8 mouse cellular contexts compared by ENCODE assay signal in the genomic region with DNA sequence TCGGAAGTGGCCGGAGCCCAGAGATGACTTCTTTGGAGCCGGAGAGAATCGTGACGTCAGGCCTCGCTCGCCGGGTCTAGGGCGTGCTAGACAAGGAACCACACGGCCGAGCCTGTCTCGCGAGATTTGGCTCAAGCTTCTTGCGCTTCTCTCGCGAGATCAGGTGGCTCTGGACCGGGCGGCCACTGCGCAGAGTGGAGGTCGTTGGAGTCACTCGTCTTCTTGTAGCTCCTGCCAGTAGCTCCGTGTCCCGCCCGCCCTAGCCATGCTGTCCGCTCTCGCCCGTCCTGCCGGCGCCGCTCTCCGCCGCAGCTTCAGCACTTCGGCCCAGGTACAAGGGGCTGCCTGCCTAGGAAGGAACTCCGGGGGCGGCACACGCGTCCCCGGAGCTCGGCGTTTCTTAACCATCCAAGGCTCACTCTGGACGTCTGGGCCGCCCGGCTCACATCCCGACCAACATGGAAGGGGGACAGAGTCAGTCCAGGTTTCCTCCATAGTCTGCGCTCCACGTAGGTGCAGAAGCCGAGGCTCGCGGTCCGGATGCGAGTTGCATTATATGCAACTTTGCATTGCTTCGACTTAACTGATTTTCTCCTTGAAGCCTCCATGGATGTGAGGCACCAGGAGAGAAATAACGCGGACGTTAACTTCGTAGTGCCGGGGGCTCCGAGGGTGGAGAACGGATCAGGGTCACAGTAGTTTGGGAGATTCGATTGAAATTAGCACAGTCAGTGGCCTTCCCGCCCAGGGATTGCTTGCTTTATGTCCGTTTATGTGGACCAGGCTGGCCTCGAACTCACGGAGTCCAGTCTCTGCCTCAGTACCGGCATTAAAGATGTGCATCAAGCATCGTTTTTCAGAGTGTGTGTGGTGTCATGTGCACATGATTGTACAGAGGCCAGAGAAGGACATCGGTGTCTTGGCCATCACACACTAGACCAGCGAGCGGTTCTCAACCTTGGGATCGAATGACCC. TPM values are rescaled to one million over a fixed set of nuclear protein-coding genes. Genes with fewer than 3 reads are reported as not detected.
DNase-seq lines count a peak whose midpoint lies in the region; ATAC-seq and TF ChIP-seq lines count a peak whose summit lies in the region.

Mdh2 (plus strand) TSS at position 10 of the 975 bp plus-strand sequence.

- peak; percentile 96 for ATAC-seq in heart, embryonic 15.5 days (replicated peaks; ENCODE audit: insufficient number of reproducible peaks, insufficient read depth, low FRiP score, low read depth)
- ATAC-seq in liver, embryonic 14.5 days (ENCODE audit: insufficient read depth), result peak; percentile 95
- peak; percentile 98 for ATAC-seq in neural tube, embryonic 11.5 days (ENCODE audit: insufficient read depth, low FRiP score, low TSS enrichment)
- ATAC-seq in stomach, postnatal 0 days (ENCODE audit: low FRiP score, low TSS enrichment), result peak; percentile 98

- TF ChIP-seq CTCF in liver, embryonic 14.5 days (IDR thresholded peaks at IDR 0.05; ENCODE audit: low read depth), result no peak; the same call in 1 of the 2 replicates
- no peak for TF ChIP-seq CTCF in stomach, postnatal 0 days (IDR thresholded peaks at IDR 0.05; ENCODE audit: low read depth)

- peaks cover 40% of the 10 kb centered on the region for H3K36me3 ChIP-seq in forebrain, embryonic 10.5 days (replicated peaks)
- peaks cover 18% of the 10 kb centered on the region for H3K36me3 ChIP-seq in heart, embryonic 15.5 days
- H3K36me3 ChIP-seq in liver, embryonic 14.5 days (replicated peaks; ENCODE audit: control insufficient read depth, insufficient read depth, low read depth), result peaks cover 12% of the 10 kb centered on the region
- peaks cover 3% of the 10 kb centered on the region for H3K36me3 ChIP-seq in neural tube, embryonic 11.5 days (ENCODE audit: control insufficient read depth, insufficient read depth, low read length)
- peaks cover 3% of the 10 kb centered on the region; the same call in 1 of the 2 replicates for H3K36me3 ChIP-seq in stomach, postnatal 0 days (ENCODE audit: control insufficient read depth, insufficient read depth, low read length)

- peak within 1 kb of the TSS; percentile 93 for H3K27ac ChIP-seq in forebrain, embryonic 10.5 days
- peak within 1 kb of the TSS; percentile 96 for H3K27ac ChIP-seq in heart, embryonic 15.5 days
- H3K27ac ChIP-seq in liver, embryonic 14.5 days, result peak within 1 kb of the TSS; percentile 64
- peak within 1 kb of the TSS; percentile 91 for H3K27ac ChIP-seq in neural tube, embryonic 11.5 days (ENCODE audit: low read depth, low read length)
- peak within 1 kb of the TSS; percentile 97 for H3K27ac ChIP-seq in stomach, postnatal 0 days (replicated peaks)

- peaks cover 31% of the 10 kb centered on the region for H3K4me1 ChIP-seq in forebrain, embryonic 10.5 days
- peaks cover 35% of the 10 kb centered on the region for H3K4me1 ChIP-seq in heart, embryonic 15.5 days (replicated peaks)
- peaks cover 13 to 25% of the 10 kb centered on the region in 2 experiments for H3K4me1 ChIP-seq in liver, embryonic 14.5 days (replicated peaks; ENCODE audit: control insufficient read depth in 2 of 2, insufficient read depth in 2 of 2, low read length in 1 of 2)
- H3K4me1 ChIP-seq in neural tube, embryonic 11.5 days (ENCODE audit: control insufficient read depth, insufficient read depth, low read length), result peaks cover 8% of the 10 kb centered on the region; the same call in 1 of the 2 replicates
- H3K4me1 ChIP-seq in stomach, postnatal 0 days (replicated peaks; ENCODE audit: control insufficient read depth, insufficient read depth), result 0 out of 2 replicates have a peak, but pooled peaks cover 9% of the 10 kb centered on the region

- DNase-seq in CD8-positive naive resting alpha-beta T cell, adult 2 months (ENCODE audit: low read depth in 2 of 2, low spot score in 2 of 2), result peak; percentile 96 to 98
- DNase-seq in c-Kit-positive CD71-negative TER-119-negative erythroid progenitor cells, embryonic 14.5 days (ENCODE audit: low read depth), result peak; percentile 100
- peak; percentile 100 for DNase-seq in forebrain, embryonic 10.5 days (ENCODE audit: extremely low spot score, low spot score)
- peak; percentile 100 for DNase-seq in kidney, postnatal 25 days
- DNase-seq in liver, embryonic 14.5 days (ENCODE audit: low read depth in 3 of 3, low spot score in 3 of 3), result peak; percentile 100
- peak; percentile 100 for DNase-seq in neural tube, embryonic 11.5 days (ENCODE audit: low spot score)
- peak; percentile 100 for DNase-seq in stomach, postnatal 0 days (ENCODE audit: low spot score)

- peak within 1 kb of the TSS; percentile 87 for H3K4me3 ChIP-seq in forebrain, embryonic 10.5 days
- H3K4me3 ChIP-seq in heart, embryonic 15.5 days, result peak within 1 kb of the TSS; percentile 89
- H3K4me3 ChIP-seq in liver, embryonic 14.5 days (ENCODE audit: insufficient read depth in 1 of 2, low read depth in 2 of 2, low read length in 2 of 2), result peak within 1 kb of the TSS; percentile 70 to 90
- H3K4me3 ChIP-seq in neural tube, embryonic 11.5 days (ENCODE audit: low read depth, low read length), result peak within 1 kb of the TSS; percentile 71
- peak within 1 kb of the TSS; percentile 68 for H3K4me3 ChIP-seq in stomach, postnatal 0 days (ENCODE audit: low read depth, low read length)

- no peaks in the 10 kb centered on the region for H3K9me3 ChIP-seq in forebrain, embryonic 10.5 days
- no peaks in the 10 kb centered on the region for H3K9me3 ChIP-seq in heart, embryonic 15.5 days (replicated peaks)
- no peaks in the 10 kb centered on the region for H3K9me3 ChIP-seq in liver, embryonic 14.5 days (ENCODE audit: control insufficient read depth, low read length)
- no peaks in the 10 kb centered on the region for H3K9me3 ChIP-seq in neural tube, embryonic 11.5 days (ENCODE audit: control insufficient read depth, low read length)
- H3K9me3 ChIP-seq in stomach, postnatal 0 days (ENCODE audit: control insufficient read depth, low read length), result no peaks in the 10 kb centered on the region

- H3K27me3 ChIP-seq in forebrain, embryonic 10.5 days (ENCODE audit: poor library complexity, severe bottlenecking), result no peaks in the 10 kb centered on the region
- no peaks in the 10 kb centered on the region for H3K27me3 ChIP-seq in heart, embryonic 15.5 days
- H3K27me3 ChIP-seq in liver, embryonic 14.5 days (ENCODE audit: control insufficient read depth, insufficient read depth, low read length), result no peaks in the 10 kb centered on the region
- no peaks in the 10 kb centered on the region for H3K27me3 ChIP-seq in neural tube, embryonic 11.5 days (ENCODE audit: control insufficient read depth, insufficient read depth, low read length)
- no peaks in the 10 kb centered on the region for H3K27me3 ChIP-seq in stomach, postnatal 0 days (ENCODE audit: control insufficient read depth, insufficient read depth, low read length)

- peak within 1 kb of the TSS; percentile 81 for H3K4me2 ChIP-seq in heart, embryonic 15.5 days
- peak within 1 kb of the TSS; percentile 96 for H3K4me2 ChIP-seq in liver, embryonic 14.5 days (ENCODE audit: low read depth)
- peak within 1 kb of the TSS; percentile 73 for H3K4me2 ChIP-seq in neural tube, embryonic 11.5 days (ENCODE audit: low read depth)
- H3K4me2 ChIP-seq in stomach, postnatal 0 days (replicated peaks; ENCODE audit: low read depth), result peak within 1 kb of the TSS; percentile 83

- 2% methylated on average over 70 of the region's 70 CpGs for WGBS in forebrain, embryonic 10.5 days
- WGBS in heart, embryonic 15.5 days, result under 1% methylated on average over 70 of the region's 70 CpGs
- WGBS in liver, embryonic 14.5 days (ENCODE audit: insufficient replicate concordance), result under 1% methylated on average over 70 of the region's 70 CpGs
- 1% methylated on average over 67 of the region's 70 CpGs for WGBS in neural tube, embryonic 11.5 days
- under 1% methylated on average over 70 of the region's 70 CpGs for WGBS in stomach, postnatal 0 days

- H3K9ac ChIP-seq in heart, embryonic 15.5 days, result peak within 1 kb of the TSS; percentile 85
- H3K9ac ChIP-seq in liver, embryonic 14.5 days (replicated peaks), result peak within 1 kb of the TSS; percentile 92
- peak within 1 kb of the TSS; percentile 91 for H3K9ac ChIP-seq in neural tube, embryonic 11.5 days (ENCODE audit: low read length)
- H3K9ac ChIP-seq in stomach, postnatal 0 days (ENCODE audit: low read length), result peak within 1 kb of the TSS; percentile 96

- peak; percentile 94 for TF ChIP-seq EP300 in liver, embryonic 14.5 days (IDR thresholded peaks at IDR 0.05; ENCODE audit: low read depth)
- TF ChIP-seq EP300 in stomach, postnatal 0 days (optimal IDR thresholded peaks at IDR 0.05), result peak; percentile 100

RNA-seq across cellular contexts. Expression of gene Mdh2, which starts in this region (rescaled TPM):
- 573 and 579 TPM in 2 replicates for polyA plus RNA-seq in forebrain, embryonic 10.5 days (2016; fragmentation: Nextera tagmentation; extraction: Ambion mirVana)
- polyA plus RNA-seq in heart, embryonic 15.5 days (2015; fragmentation: Nextera tagmentation; extraction: Ambion mirVana), result 1,014 and 1,128 TPM in 2 replicates
- 211 and 224 TPM in 2 replicates for polyA plus RNA-seq in liver, embryonic 14.5 days (2012; rRNA removed)
- polyA plus RNA-seq in liver, embryonic 14.5 days (2014; fragmentation: Nextera tagmentation; extraction: Ambion mirVana), result 307 and 326 TPM in 2 replicates
- 602 and 630 TPM in 2 replicates for polyA plus RNA-seq in neural tube, embryonic 11.5 days (2014; fragmentation: Nextera tagmentation; extraction: Ambion mirVana)
- 445 and 469 TPM in 2 replicates for polyA plus RNA-seq in stomach, postnatal 0 days (2015; fragmentation: Nextera tagmentation; extraction: Ambion mirVana)

Comparison
In these comparisons a context has a peak if more than half of its experiments do, and no peak if none do; other contexts are left out.
1. Peak in every context shown above with its lines: DNase-seq, ATAC-seq, H3K4me3 ChIP-seq and H3K27ac ChIP-seq.